Mouse (Mus musculus) neural tube, embryonic 12.5 days (tissue): Measurements from ENCODE around the gene Nop9. TPM values are rescaled to one million over a fixed set of nuclear protein-coding genes. Genes with fewer than 3 reads are reported as not detected.

Experiments
- polyA plus RNA-seq: library from polyadenylated mRNA; unstranded; fragments of >200 nt; fragmentation: Nextera tagmentation; extraction: Ambion mirVana; gene quantifications from 2 replicates; pipeline ENCODE4 v1.2.1, GENCODE M21; 2016

Nop9 gene
- polyA plus RNA-seq, 1 experiment from 2014 or later, result 47.0 TPM

Other genes with a start within 250 kb of the Nop9 start
- gene Cpne6, start 235.2 kb upstream of the Nop9 start, polyA plus RNA-seq, result 1.4 and 2.4 TPM in 2 replicates
- 0.10 and 0.19 TPM in 2 replicates for gene Nrl, start 220.7 kb upstream of the Nop9 start, polyA plus RNA-seq
- 18.2 and 21.0 TPM in 2 replicates for gene Pck2, start 205.4 kb upstream of the Nop9 start, polyA plus RNA-seq
- gene Dcaf11, start 185.7 kb upstream of the Nop9 start, polyA plus RNA-seq, result 103 and 105 TPM in 2 replicates
- not detected in 2 replicates for gene A730061H03Rik, start 185.3 kb upstream of the Nop9 start, polyA plus RNA-seq
- 4.0 and 4.3 TPM in 2 replicates for gene Fitm1, start 170.1 kb upstream of the Nop9 start, polyA plus RNA-seq
- 120 and 128 TPM in 2 replicates for gene Psme1, start 167.6 kb upstream of the Nop9 start, polyA plus RNA-seq
- gene Emc9, start 160.4 kb upstream of the Nop9 start, polyA plus RNA-seq, result 8.9 and 12.7 TPM in 2 replicates
- 212 and 223 TPM in 2 replicates for gene Psme2, start 154.6 kb upstream of the Nop9 start, polyA plus RNA-seq
- gene Rnf31, start 154.0 kb upstream of the Nop9 start, polyA plus RNA-seq, result 17.8 and 21.0 TPM in 2 replicates
- gene Irf9, start 142.1 kb upstream of the Nop9 start, polyA plus RNA-seq, result 8.8 and 9.0 TPM in 2 replicates
- gene Rec8, start 127.7 kb upstream of the Nop9 start, polyA plus RNA-seq, result 20.6 and 22.8 TPM in 2 replicates
- gene Ipo4, start 109.7 kb upstream of the Nop9 start, polyA plus RNA-seq, result 73.7 and 85.6 TPM in 2 replicates
- 2.1 and 3.6 TPM in 2 replicates for gene Gm49378, start 107.8 kb upstream of the Nop9 start, polyA plus RNA-seq
- gene Tm9sf1, start 101.9 kb upstream of the Nop9 start, polyA plus RNA-seq, result 62.7 and 68.6 TPM in 2 replicates
- gene Tssk4, start 95.5 kb upstream of the Nop9 start, polyA plus RNA-seq, result 0.53 and 0.77 TPM in 2 replicates
- 70.1 and 71.0 TPM in 2 replicates for gene Mdp1, start 85.2 kb upstream of the Nop9 start, polyA plus RNA-seq
- gene Gmpr2, start 73.8 kb upstream of the Nop9 start, polyA plus RNA-seq, result 60.7 and 61.6 TPM in 2 replicates
- gene Nedd8, start 73.6 kb upstream of the Nop9 start, polyA plus RNA-seq, result 555 and 567 TPM in 2 replicates
- gene Tinf2, start 63.9 kb upstream of the Nop9 start, polyA plus RNA-seq, result 44.1 and 45.7 TPM in 2 replicates
- 0.34 and 0.36 TPM in 2 replicates for gene Tgm1, start 31.8 kb upstream of the Nop9 start, polyA plus RNA-seq
- gene Rabggta, start 23.4 kb upstream of the Nop9 start, polyA plus RNA-seq, result 42.0 and 46.3 TPM in 2 replicates
- 74.1 and 81.8 TPM in 2 replicates for gene Dhrs1, start within 50 bp of the Nop9 start, polyA plus RNA-seq
- 0.30 TPM in 1 of 2 replicates, not detected in the other for gene Cideb, start 12.8 kb downstream of the Nop9 start, polyA plus RNA-seq
- gene Ltb4r2, start 15.7 kb downstream of the Nop9 start, polyA plus RNA-seq, result 0.37 and 0.52 TPM in 2 replicates
- 0.23 and 0.37 TPM in 2 replicates for gene Ltb4r1, start 20.3 kb downstream of the Nop9 start, polyA plus RNA-seq
- 9.2 and 10.1 TPM in 2 replicates for gene Adcy4, start 38.4 kb downstream of the Nop9 start, polyA plus RNA-seq
- 7.9 and 8.7 TPM in 2 replicates for gene Ripk3, start 43.2 kb downstream of the Nop9 start, polyA plus RNA-seq
- 22.0 and 24.8 TPM in 2 replicates for gene Nfatc4, start 77.5 kb downstream of the Nop9 start, polyA plus RNA-seq
- 19.7 and 21.5 TPM in 2 replicates for gene Nynrin, start 108.3 kb downstream of the Nop9 start, polyA plus RNA-seq
- gene Cbln3, start 138.7 kb downstream of the Nop9 start, polyA plus RNA-seq, result 0.25 and 0.28 TPM in 2 replicates
- gene Khnyn, start 139.3 kb downstream of the Nop9 start, polyA plus RNA-seq, result 18.3 and 19.7 TPM in 2 replicates
- gene Sdr39u1, start 154.6 kb downstream of the Nop9 start, polyA plus RNA-seq, result 59.9 and 66.0 TPM in 2 replicates
- not detected in 2 replicates for gene Cma1, start 199.0 kb downstream of the Nop9 start, polyA plus RNA-seq
- not detected in 2 replicates for gene Cma2, start 205.3 kb downstream of the Nop9 start, polyA plus RNA-seq